Mouse (Mus musculus) layer of hippocampus, postnatal 36 days (tissue): ENCODE results near the gene Slc5a11. TPM values are rescaled to one million over a fixed set of nuclear protein-coding genes. Genes with fewer than 3 reads are reported as not detected.

ENCODE experiments used
- DNase-seq, 2 experiments: peaks; one replicate each; pipeline ENCODE4 v3.0.0; 2022
- total RNA-seq, 2 experiments: library from RNA; stranded (reverse); gene quantifications; 2 replicates each; pipeline ENCODE4 v1.2.3; 2021

Gene Slc5a11
- 1 to 10 TPM; 1.3 to 2.0 TPM for total RNA-seq

- no peak for DNase-seq
Measured at GRCm38 (mm10) chr7:123214365-123215075, at the start of gene Slc5a11. TSS of gene Slc5a11 (plus strand) at chr7:123214780.

- DNase-seq = no peak
Measured at GRCm38 (mm10) chr7:123167436-123167835, 47.1 kb upstream of the Slc5a11 start.

- no peak for DNase-seq
Measured at GRCm38 (mm10) chr7:123169618-123170017, 45.0 kb upstream of the Slc5a11 start.

GRCm38 (mm10) chr7:123172101-123172500 lies 42.5 kb upstream of the Slc5a11 start:
- no peak for DNase-seq

- DNase-seq = no peak
Measured at GRCm38 (mm10) chr7:123177215-123177614, 37.4 kb upstream of the Slc5a11 start.

GRCm38 (mm10) chr7:123181787-123182701 lies 32.5 kb upstream of the Slc5a11 start:
- no peak for DNase-seq

GRCm38 (mm10) chr7:123184891-123185290 lies 29.7 kb upstream of the Slc5a11 start:
- no peak for DNase-seq

GRCm38 (mm10) chr7:123186463-123186862 lies 28.1 kb upstream of the Slc5a11 start:
- no peak for DNase-seq

- no peak for DNase-seq
Measured at GRCm38 (mm10) chr7:123187246-123187645, 27.3 kb upstream of the Slc5a11 start.

- DNase-seq = no peak
Measured at GRCm38 (mm10) chr7:123188462-123188861, 26.1 kb upstream of the Slc5a11 start.

GRCm38 (mm10) chr7:123189762-123190161 lies 24.8 kb upstream of the Slc5a11 start:
- DNase-seq = no peak

- DNase-seq = no peak
Measured at GRCm38 (mm10) chr7:123191731-123192130, 22.8 kb upstream of the Slc5a11 start.

- DNase-seq = no peak
Measured at GRCm38 (mm10) chr7:123193201-123193600, 21.4 kb upstream of the Slc5a11 start.

GRCm38 (mm10) chr7:123194696-123195095 lies 19.9 kb upstream of the Slc5a11 start:
- no peak for DNase-seq

GRCm38 (mm10) chr7:123196432-123196831 lies 18.1 kb upstream of the Slc5a11 start:
- DNase-seq = no peak

GRCm38 (mm10) chr7:123198695-123199094 lies 15.9 kb upstream of the Slc5a11 start:
- DNase-seq = no peak

- no peak for DNase-seq
Measured at GRCm38 (mm10) chr7:123199151-123199550, 15.4 kb upstream of the Slc5a11 start.

- no peak for DNase-seq
Measured at GRCm38 (mm10) chr7:123199656-123200206, 14.8 kb upstream of the Slc5a11 start.

- DNase-seq = no peak
Measured at GRCm38 (mm10) chr7:123200722-123201121, 13.9 kb upstream of the Slc5a11 start.

- peak; percentile 52 to 68 for DNase-seq
Measured at GRCm38 (mm10) chr7:123205261-123205660, 9.3 kb upstream of the Slc5a11 start.

- DNase-seq = no peak
Measured at GRCm38 (mm10) chr7:123207561-123207960, 7.0 kb upstream of the Slc5a11 start.

GRCm38 (mm10) chr7:123209864-123210263 lies 4.7 kb upstream of the Slc5a11 start:
- no peak for DNase-seq

GRCm38 (mm10) chr7:123211461-123211860 lies 3.1 kb upstream of the Slc5a11 start:
- DNase-seq = no peak
